Mouse (Mus musculus) limb, embryonic 12.5 days (tissue): ENCODE data around the gene Alox5. TPM values are rescaled to one million over a fixed set of nuclear protein-coding genes. Genes with fewer than 3 reads are reported as not detected.
A peak's percentile ranks its signal among the peaks of the same experiment; 100 is the strongest.

Experiments
- ATAC-seq: fragments of 200-750 bp; cut with Nextera tagmentation; 2 replicates; pipeline ENCODE4 v1.8.0; 2017; ENCODE audit warnings: low read depth, moderate TSS enrichment; ENCODE audit not compliant: insufficient number of reproducible peaks, insufficient read depth, low FRiP score, low TSS enrichment
- H3K27ac ChIP-seq: fragments of 300-500 bp; sonication (generic); 2 replicates; pipeline ENCODE4 v1.5.1; 2016; ENCODE audit warnings: mild to moderate bottlenecking, moderate library complexity
- H3K27me3 ChIP-seq: fragments of 300-500 bp; sonication (generic); 2 replicates; pipeline ENCODE4 v1.6.1; 2016; ENCODE audit warnings: mild to moderate bottlenecking, moderate library complexity
- H3K36me3 ChIP-seq: fragments of 300-500 bp; sonication (generic); 2 replicates; pipeline ENCODE4 v1.6.1; 2016; ENCODE audit warnings: mild to moderate bottlenecking, moderate library complexity
- H3K4me1 ChIP-seq: fragments of 300-500 bp; sonication (generic); replicated peaks from 2 replicates; pipeline ENCODE4 v1.6.1; 2016
- H3K4me2 ChIP-seq: fragments of 300-500 bp; sonication (generic); 2 replicates; pipeline ENCODE4 v1.6.1; 2016; ENCODE audit warnings: mild to moderate bottlenecking, moderate library complexity
- H3K4me3 ChIP-seq: fragments of 300-500 bp; sonication (generic); replicated peaks from 2 replicates; pipeline ENCODE4 v1.5.1; 2016; ENCODE audit warnings: mild to moderate bottlenecking
- H3K9ac ChIP-seq: fragments of 300-500 bp; sonication (generic); replicated peaks from 2 replicates; pipeline ENCODE4 v1.6.1; 2016; ENCODE audit warnings: mild to moderate bottlenecking, moderate library complexity
- H3K9me3 ChIP-seq: fragments of 300-500 bp; sonication (generic); 2 replicates; pipeline ENCODE4 v1.6.1; 2016; ENCODE audit warnings: mild to moderate bottlenecking, moderate library complexity
- WGBS: fragments of 180-500 bp; shearing (Covaris S2); methylation state at CpG from one replicate; pipeline ENCODE4 v1.1.7; 2016; 5-methylcytosine and 5-hydroxymethylcytosine counted together
- polyA plus RNA-seq: library from polyadenylated mRNA; unstranded; fragments of >200 nt; fragmentation: Nextera tagmentation; extraction: Ambion mirVana; gene quantifications from 2 replicates; pipeline ENCODE4 v1.2.1, GENCODE M21; 2016

The Alox5 gene
- polyA plus RNA-seq, 1 experiment from 2014 or later: 0.59 TPM

- ATAC-seq: no peak
- H3K27me3 ChIP-seq: no peaks in the 10 kb centered on the region
- peaks cover 29% of the 10 kb centered on the region; the same call in 1 of the 2 replicates for H3K36me3 ChIP-seq
- no peak overlapping the region for H3K4me3 ChIP-seq
- H3K9ac ChIP-seq: no peak overlapping the region
- H3K4me1 ChIP-seq: no peaks in the 10 kb centered on the region
- H3K27ac ChIP-seq: 0 out of 2 replicates have a peak overlapping the region, but pooled peaks have one; percentile 17
- 89% methylated on average over 9 of the region's 9 CpGs for WGBS
- no peak overlapping the region for H3K4me2 ChIP-seq
- no peaks in the 10 kb centered on the region for H3K9me3 ChIP-seq
Observed at GRCm38 (mm10) chr6:116405243-116405642, 55.7 kb downstream of the Alox5 start.

GRCm38 (mm10) chr6:116402426-116402825 is 58.6 kb downstream of the Alox5 start:
- Histone ChIP-seq H3K27me3 (no peaks in the 10 kb centered on the region), H3K4me3 (no peak overlapping the region), H3K36me3 (peaks cover 22% of the 10 kb centered on the region; the same call in 1 of the 2 replicates), H3K4me2 (no peak overlapping the region), H3K9me3 (no peaks in the 10 kb centered on the region), H3K4me1 (no peaks in the 10 kb centered on the region), H3K27ac (no peak overlapping the region), H3K9ac (no peak overlapping the region)
- no peak for ATAC-seq
- 96% methylated on average over 3 of the region's 3 CpGs for WGBS

- WGBS: 95% methylated on average over 12 of the region's 12 CpGs
- ATAC-seq: no peak
- Histone ChIP-seq H3K4me2 (no peak overlapping the region), H3K9ac (no peak overlapping the region), H3K9me3 (no peaks in the 10 kb centered on the region), H3K27me3 (no peaks in the 10 kb centered on the region), H3K4me3 (no peak overlapping the region), H3K36me3 (peaks cover 22% of the 10 kb centered on the region; the same call in 1 of the 2 replicates), H3K27ac (no peak overlapping the region), H3K4me1 (no peaks in the 10 kb centered on the region)
Observed at GRCm38 (mm10) chr6:116401746-116402423, 59.1 kb downstream of the Alox5 start.

- H3K36me3 ChIP-seq: peaks cover under 1% of the 10 kb centered on the region; the same call in 1 of the 2 replicates
- H3K9ac ChIP-seq: no peak overlapping the region
- no peak overlapping the region for H3K27ac ChIP-seq
- H3K4me2 ChIP-seq: no peak overlapping the region
- no peaks in the 10 kb centered on the region for H3K4me1 ChIP-seq
- no peaks in the 10 kb centered on the region for H3K9me3 ChIP-seq
- 96% methylated on average over 2 of the region's 2 CpGs for WGBS
- no peak overlapping the region for H3K4me3 ChIP-seq
- ATAC-seq: no peak
- no peaks in the 10 kb centered on the region for H3K27me3 ChIP-seq
Observed at GRCm38 (mm10) chr6:116398136-116398535, 62.8 kb downstream of the Alox5 start.

DNA sequence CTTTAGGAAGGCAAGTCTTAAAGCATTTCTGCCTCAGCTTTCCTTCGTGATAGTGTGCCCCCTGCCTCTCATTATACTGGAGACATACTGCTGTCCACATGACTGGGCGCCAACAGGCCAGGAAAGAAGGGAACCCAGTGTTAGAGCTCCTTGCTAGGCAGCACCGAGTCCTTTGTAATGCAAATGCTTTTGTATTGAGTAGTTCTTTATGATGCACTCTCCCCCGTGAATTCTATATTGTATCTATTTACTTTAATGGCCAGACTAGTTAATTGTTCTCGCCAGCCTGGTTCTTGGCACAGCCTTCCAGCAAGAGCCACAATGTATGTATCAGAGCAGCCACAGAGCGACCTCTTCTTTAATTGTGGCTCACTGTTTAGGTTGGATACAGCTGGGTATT is 63.4 kb downstream of the Alox5 start:
- Histone ChIP-seq H3K27me3 (no peaks in the 10 kb centered on the region), H3K4me2 (no peak overlapping the region), H3K27ac (no peak overlapping the region), H3K9ac (no peak overlapping the region), H3K36me3 (no peaks in the 10 kb centered on the region), H3K9me3 (no peaks in the 10 kb centered on the region), H3K4me1 (no peaks in the 10 kb centered on the region), H3K4me3 (no peak overlapping the region)
- WGBS: 74% methylated on average over 6 of the region's 6 CpGs
- no peak for ATAC-seq

GRCm38 (mm10) chr6:116394916-116395648 is 65.9 kb downstream of the Alox5 start:
- H3K9ac ChIP-seq: no peak overlapping the region
- no peaks in the 10 kb centered on the region for H3K27me3 ChIP-seq
- no peak overlapping the region for H3K27ac ChIP-seq
- WGBS: 66% methylated on average over 2 of the region's 2 CpGs
- no peaks in the 10 kb centered on the region for H3K4me1 ChIP-seq
- no peaks in the 10 kb centered on the region for H3K9me3 ChIP-seq
- H3K4me3 ChIP-seq: no peak overlapping the region
- H3K36me3 ChIP-seq: no peaks in the 10 kb centered on the region
- no peak for ATAC-seq
- H3K4me2 ChIP-seq: no peak overlapping the region

- Histone ChIP-seq H3K4me2 (no peak overlapping the region), H3K4me3 (no peak overlapping the region), H3K36me3 (no peaks in the 10 kb centered on the region), H3K4me1 (peaks cover 12% of the 10 kb centered on the region), H3K9ac (no peak overlapping the region), H3K9me3 (no peaks in the 10 kb centered on the region), H3K27ac (no peak overlapping the region), H3K27me3 (no peaks in the 10 kb centered on the region)
- ATAC-seq: no peak
Observed at GRCm38 (mm10) chr6:116389481-116389880, 71.5 kb downstream of the Alox5 start.

DNA sequence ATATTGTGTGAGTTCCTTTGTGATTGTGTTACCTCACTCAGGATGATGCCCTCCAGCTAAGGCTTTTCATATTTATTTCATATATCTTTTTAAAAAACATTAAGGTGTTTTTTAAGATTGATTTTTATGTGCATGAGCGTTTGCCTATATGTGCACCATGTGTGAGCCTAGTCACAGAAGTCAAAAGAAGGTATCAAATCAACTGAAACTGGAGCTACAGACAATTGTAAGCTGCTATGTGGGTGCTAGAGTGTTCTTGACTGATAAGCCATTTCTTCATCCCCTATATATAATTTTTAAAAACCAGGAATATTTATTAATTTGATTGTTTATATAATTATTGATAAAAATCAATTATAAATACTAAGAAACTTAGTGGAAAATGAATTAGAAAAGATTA is 72.9 kb downstream of the Alox5 start:
- H3K27ac ChIP-seq: no peak overlapping the region
- ATAC-seq: no peak
- no peaks in the 10 kb centered on the region for H3K36me3 ChIP-seq
- no peaks in the 10 kb centered on the region for H3K27me3 ChIP-seq
- no peak overlapping the region for H3K4me2 ChIP-seq
- H3K9ac ChIP-seq: no peak overlapping the region
- H3K9me3 ChIP-seq: no peaks in the 10 kb centered on the region
- peaks cover 12% of the 10 kb centered on the region for H3K4me1 ChIP-seq
- H3K4me3 ChIP-seq: no peak overlapping the region
- 91% methylated on average over 1 of the region's 1 CpGs for WGBS

- ATAC-seq: no peak
- H3K27me3 ChIP-seq: no peaks in the 10 kb centered on the region
- H3K36me3 ChIP-seq: no peaks in the 10 kb centered on the region
- H3K9me3 ChIP-seq: no peaks in the 10 kb centered on the region
- no peak overlapping the region for H3K4me3 ChIP-seq
- WGBS: 87% methylated on average over 3 of the region's 3 CpGs
- H3K4me2 ChIP-seq: no peak overlapping the region
- peaks cover 12% of the 10 kb centered on the region for H3K4me1 ChIP-seq
- H3K27ac ChIP-seq: no peak overlapping the region
- H3K9ac ChIP-seq: no peak overlapping the region
Observed at GRCm38 (mm10) chr6:116386506-116386905, 74.5 kb downstream of the Alox5 start.

GRCm38 (mm10) chr6:116386045-116386415 is 74.9 kb downstream of the Alox5 start:
- WGBS: 34% methylated on average over 4 of the region's 4 CpGs
- Histone ChIP-seq H3K4me1 (peaks cover 12% of the 10 kb centered on the region), H3K4me2 (no peak overlapping the region), H3K4me3 (no peak overlapping the region), H3K27ac (no peak overlapping the region), H3K9ac (no peak overlapping the region), H3K27me3 (no peaks in the 10 kb centered on the region), H3K9me3 (no peaks in the 10 kb centered on the region), H3K36me3 (no peaks in the 10 kb centered on the region)
- no peak for ATAC-seq

GRCm38 (mm10) chr6:116385194-116386044 is 75.6 kb downstream of the Alox5 start:
- Histone ChIP-seq H3K27ac (no peak overlapping the region), H3K4me1 (peaks cover 12% of the 10 kb centered on the region), H3K36me3 (no peaks in the 10 kb centered on the region), H3K9me3 (no peaks in the 10 kb centered on the region), H3K27me3 (no peaks in the 10 kb centered on the region), H3K4me3 (no peak overlapping the region), H3K9ac (no peak overlapping the region), H3K4me2 (no peak overlapping the region)
- no peak for ATAC-seq
- WGBS: 45% methylated on average over 5 of the region's 5 CpGs
